Mouse (Mus musculus) testis, adult 2 months (tissue): ENCODE data around the gene Rpl12. TPM values are rescaled to one million over a fixed set of nuclear protein-coding genes. Genes with fewer than 3 reads are reported as not detected.
A peak's percentile ranks its signal among the peaks of the same experiment; 100 is the strongest.

Experiments
- H3K27ac ChIP-seq: fragments of 200-500 bp; 2 replicates; pipeline ENCODE4 v1.5.1; 2012; ENCODE audit warnings: low read depth, low read length; ENCODE audit not compliant: control insufficient read depth, insufficient read depth
- H3K27me3 ChIP-seq: fragments of 200-500 bp; 2 replicates; pipeline ENCODE4 v1.6.1; 2012; ENCODE audit warnings: mild to moderate bottlenecking, low read length, moderate library complexity; ENCODE audit not compliant: control insufficient read depth, insufficient read depth
- H3K36me3 ChIP-seq: fragments of 200-500 bp; 2 replicates; pipeline ENCODE4 v1.6.1; 2012; ENCODE audit warnings: mild to moderate bottlenecking, low read length; ENCODE audit not compliant: control insufficient read depth, insufficient read depth
- H3K4me1 ChIP-seq: fragments of 200-500 bp; 2 replicates; pipeline ENCODE4 v1.6.1; 2012; ENCODE audit warnings: low read length; ENCODE audit not compliant: control insufficient read depth, insufficient read depth
- H3K4me3 ChIP-seq: fragments of 200-500 bp; 2 replicates; pipeline ENCODE4 v1.5.1; 2012; ENCODE audit warnings: low read depth, mild to moderate bottlenecking, low read length, moderate library complexity, mixed read lengths; ENCODE audit not compliant: control insufficient read depth
- CTCF ChIP-seq: fragments of 200-500 bp; IDR thresholded peaks from 2 replicates; pipeline ENCODE4 v1.5.1; 2012; ENCODE audit warnings: low read depth, mild to moderate bottlenecking, inconsistent platforms, low read length, moderate library complexity; ENCODE audit not compliant: control insufficient read depth, insufficient read depth, insufficient replicate concordance
- POLR2A ChIP-seq: fragments of 200-500 bp; IDR thresholded peaks from 2 replicates; pipeline ENCODE4 v1.6.1; 2012; ENCODE audit warnings: low read depth, mild to moderate bottlenecking, inconsistent platforms, low read length, moderate library complexity; ENCODE audit not compliant: control insufficient read depth
- polyA plus RNA-seq: library from polyadenylated mRNA; depleted of rRNA; stranded (reverse); fragments of >200 nt; gene quantifications from 2 replicates; pipeline ENCODE4 v1.2.3, GENCODE M21; 2012

The Rpl12 gene
- polyA plus RNA-seq, 1 experiment, result 151 TPM

DNA sequence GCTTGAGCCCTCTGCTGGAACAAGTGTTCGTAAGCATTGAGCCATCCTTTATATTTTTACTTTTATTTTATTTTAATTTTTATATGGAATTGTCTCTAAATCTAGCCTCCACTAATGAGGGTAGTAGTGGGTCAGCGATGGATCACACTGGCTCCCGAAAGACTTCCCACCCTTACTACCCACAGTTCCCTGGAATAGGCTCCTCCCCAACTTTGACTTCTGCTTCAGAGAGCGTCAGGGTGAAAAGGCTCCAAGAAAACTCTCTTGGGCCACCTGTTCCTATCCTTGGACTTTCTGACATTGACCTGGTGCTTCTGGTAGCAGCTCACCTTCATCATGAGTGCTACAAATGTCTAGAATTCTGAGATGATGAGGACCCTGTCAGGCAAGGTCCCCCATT lies 21.3 kb downstream of the Rpl12 start:
- peak overlapping the region; percentile 23; the same call in 1 of the 2 replicates for H3K27ac ChIP-seq
- no peaks in the 10 kb centered on the region; the same call in 1 of the 2 replicates for H3K36me3 ChIP-seq
- no peaks in the 10 kb centered on the region for H3K27me3 ChIP-seq
- no peak for TF ChIP-seq CTCF
- no peak for TF ChIP-seq POLR2A
- H3K4me3 ChIP-seq, result peak overlapping the region; percentile 89
- peaks cover 10% of the 10 kb centered on the region for H3K4me1 ChIP-seq

DNA sequence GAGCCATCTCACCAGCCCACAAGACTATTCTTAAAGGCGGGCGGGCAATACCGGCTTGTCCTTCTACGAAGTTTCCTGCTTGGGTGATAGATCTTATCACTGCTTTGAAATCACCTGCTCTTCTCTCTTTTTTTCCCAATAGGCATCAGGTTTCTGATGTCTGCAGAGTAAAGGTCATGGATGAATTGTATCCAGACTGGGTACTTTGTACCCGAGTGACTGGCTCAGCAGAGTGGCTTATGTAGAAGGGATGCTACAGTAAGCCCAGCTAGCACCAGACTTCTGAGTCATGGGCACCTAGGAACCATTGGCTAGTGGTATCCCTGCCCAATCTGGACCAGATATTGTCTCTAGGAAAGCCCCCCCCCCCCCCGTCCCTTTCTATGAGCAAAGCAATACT lies 22.3 kb downstream of the Rpl12 start:
- no peak overlapping the region for H3K4me3 ChIP-seq
- H3K27ac ChIP-seq, result no peak overlapping the region
- H3K36me3 ChIP-seq, result no peaks in the 10 kb centered on the region; the same call in 1 of the 2 replicates
- H3K27me3 ChIP-seq, result no peaks in the 10 kb centered on the region
- H3K4me1 ChIP-seq, result peaks cover 10% of the 10 kb centered on the region
- no peak for TF ChIP-seq CTCF
- no peak for TF ChIP-seq POLR2A

DNA sequence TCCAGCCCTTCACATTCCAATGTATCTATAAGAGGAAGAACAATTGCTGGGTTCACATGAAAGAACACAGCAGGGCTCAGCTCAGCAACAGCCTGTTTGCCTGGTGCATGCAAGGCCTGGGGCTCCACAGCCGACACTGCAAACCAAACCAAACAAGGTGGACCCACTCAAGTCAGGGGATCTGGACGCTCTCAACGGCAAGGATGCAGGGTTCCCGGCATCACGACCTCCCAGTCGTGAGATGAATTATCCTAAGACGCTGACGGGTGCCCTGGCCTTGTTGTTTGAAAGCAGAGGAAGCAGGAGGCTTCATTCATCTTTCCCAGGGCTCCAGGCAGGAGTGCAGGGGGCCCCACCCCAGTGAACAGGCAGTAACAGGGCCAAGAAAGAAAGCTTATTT lies 24.5 kb downstream of the Rpl12 start:
- Histone ChIP-seq H3K27ac (no peak overlapping the region), H3K4me3 (no peak overlapping the region), H3K27me3 (no peaks in the 10 kb centered on the region), H3K4me1 (peaks cover 9% of the 10 kb centered on the region), H3K36me3 (no peaks in the 10 kb centered on the region; the same call in 1 of the 2 replicates)
- TF ChIP-seq CTCF (no peak), POLR2A (no peak)

DNA sequence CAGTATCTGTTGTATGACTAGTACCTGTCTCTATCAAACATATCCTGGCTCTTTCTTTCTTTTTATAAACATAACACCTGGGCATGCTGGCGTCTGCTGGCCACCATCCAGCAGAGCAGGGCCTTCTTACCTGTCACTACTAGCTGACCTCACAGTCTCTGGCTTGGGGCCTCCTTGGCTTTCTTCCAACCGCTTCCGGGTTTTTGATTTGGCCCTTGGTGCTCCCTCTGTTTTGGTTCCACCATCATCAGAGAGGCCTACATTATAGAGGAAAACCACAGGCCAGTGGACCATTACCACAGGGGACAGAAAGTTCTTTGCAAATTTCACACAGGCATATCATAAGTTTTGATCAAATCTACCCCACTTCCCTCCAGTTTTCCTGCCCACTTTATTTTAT lies 28.0 kb downstream of the Rpl12 start:
- no peaks in the 10 kb centered on the region for H3K4me1 ChIP-seq
- H3K27ac ChIP-seq, result no peak overlapping the region
- H3K27me3 ChIP-seq, result no peaks in the 10 kb centered on the region
- no peaks in the 10 kb centered on the region; the same call in none of the 2 replicates for H3K36me3 ChIP-seq
- H3K4me3 ChIP-seq, result no peak overlapping the region
- no peak for TF ChIP-seq POLR2A

DNA sequence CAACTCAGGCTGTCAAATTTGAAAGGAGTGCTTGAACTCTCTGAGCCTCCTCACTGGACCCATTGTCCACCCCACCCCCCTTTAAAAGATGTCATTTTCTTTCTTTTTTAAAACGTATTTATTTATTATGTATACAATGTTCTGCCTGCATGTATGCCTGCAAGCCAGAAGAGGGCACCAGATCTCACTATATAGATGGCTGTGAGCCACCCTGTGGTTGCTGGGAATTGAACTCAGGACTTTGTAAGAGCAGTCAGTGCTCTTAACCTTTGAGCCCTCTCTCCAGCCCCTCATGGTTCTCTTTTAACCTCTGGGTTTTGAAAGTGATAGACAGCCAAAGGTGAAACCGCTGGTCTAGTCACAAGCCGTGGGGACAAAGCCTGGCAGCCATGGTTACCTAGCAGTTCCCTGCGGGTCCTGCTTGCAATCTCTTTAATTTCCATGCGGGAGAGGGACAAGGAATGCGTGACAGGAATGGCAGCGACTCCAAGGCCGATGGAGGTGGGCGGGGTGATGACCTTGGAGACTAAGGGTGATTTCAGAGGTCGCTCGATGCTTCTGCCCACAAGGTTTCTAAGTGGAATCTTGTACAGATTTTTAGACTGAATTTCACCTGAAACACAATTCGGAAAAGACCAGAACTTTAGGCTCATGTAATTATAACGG lies 28.9 kb downstream of the Rpl12 start:
- H3K36me3 ChIP-seq, result no peaks in the 10 kb centered on the region; the same call in none of the 2 replicates
- no peaks in the 10 kb centered on the region for H3K27me3 ChIP-seq
- H3K4me1 ChIP-seq, result no peaks in the 10 kb centered on the region
- no peak for TF ChIP-seq CTCF
- TF ChIP-seq POLR2A, result no peak
- H3K4me3 ChIP-seq, result no peak overlapping the region
- H3K27ac ChIP-seq, result no peak overlapping the region

DNA sequence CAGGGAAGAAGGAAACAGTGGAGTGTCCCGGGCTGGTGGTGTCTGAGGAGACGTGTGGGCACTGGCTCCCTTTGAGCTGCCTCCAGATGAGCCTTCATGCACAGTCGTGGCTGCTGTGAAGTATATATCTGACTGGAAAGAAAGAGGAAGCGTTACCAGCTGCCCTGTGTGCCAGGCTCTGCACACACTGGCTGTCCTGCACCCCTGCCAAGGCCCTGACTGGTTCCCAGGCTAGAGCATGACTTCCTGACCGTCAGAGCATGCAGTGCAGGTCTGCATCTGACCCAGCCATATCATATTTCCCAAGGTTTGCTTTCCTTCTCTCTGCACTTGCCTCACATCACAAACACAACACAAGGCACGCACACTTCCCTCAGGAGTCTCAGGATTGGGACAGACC lies 30.8 kb downstream of the Rpl12 start:
- peaks cover 2% of the 10 kb centered on the region; the same call in 1 of the 2 replicates for H3K36me3 ChIP-seq
- no peak overlapping the region for H3K27ac ChIP-seq
- H3K4me3 ChIP-seq, result no peak overlapping the region
- no peaks in the 10 kb centered on the region for H3K4me1 ChIP-seq
- TF ChIP-seq CTCF, result no peak
- TF ChIP-seq POLR2A, result no peak
- H3K27me3 ChIP-seq, result no peaks in the 10 kb centered on the region

DNA sequence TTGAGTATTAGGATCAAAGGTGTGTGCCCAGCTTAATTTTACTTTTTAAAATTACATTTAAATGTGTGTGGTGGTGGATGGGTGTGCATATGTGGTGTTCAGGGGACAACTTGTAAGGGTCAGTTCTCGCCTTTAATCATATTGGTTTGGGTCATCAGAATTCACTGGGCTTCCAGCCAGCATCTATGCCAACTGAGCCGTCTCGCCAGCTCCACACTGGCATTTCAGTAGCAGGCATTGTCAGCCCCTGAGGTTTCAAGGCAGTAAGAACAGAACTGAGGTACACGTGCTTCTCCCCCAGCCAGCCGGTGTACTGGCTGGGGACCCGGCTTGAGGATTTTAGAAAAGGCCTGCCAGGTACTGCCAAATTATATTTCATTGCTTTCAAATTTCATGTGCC lies 35.7 kb downstream of the Rpl12 start:
- H3K27ac ChIP-seq, result no peak overlapping the region
- H3K4me1 ChIP-seq, result no peaks in the 10 kb centered on the region
- H3K36me3 ChIP-seq, result peaks cover 3% of the 10 kb centered on the region
- TF ChIP-seq CTCF, result no peak
- TF ChIP-seq POLR2A, result no peak
- H3K27me3 ChIP-seq, result no peaks in the 10 kb centered on the region
- no peak overlapping the region for H3K4me3 ChIP-seq
